Mouse (Mus musculus): ENCODE data around the gene 4930402F06Rik. TPM values are rescaled to one million over a fixed set of nuclear protein-coding genes. Genes with fewer than 3 reads are reported as not detected.

4930402F06Rik gene
- not detected in 2 replicates for total RNA-seq (2012; rRNA removed)

DNA sequence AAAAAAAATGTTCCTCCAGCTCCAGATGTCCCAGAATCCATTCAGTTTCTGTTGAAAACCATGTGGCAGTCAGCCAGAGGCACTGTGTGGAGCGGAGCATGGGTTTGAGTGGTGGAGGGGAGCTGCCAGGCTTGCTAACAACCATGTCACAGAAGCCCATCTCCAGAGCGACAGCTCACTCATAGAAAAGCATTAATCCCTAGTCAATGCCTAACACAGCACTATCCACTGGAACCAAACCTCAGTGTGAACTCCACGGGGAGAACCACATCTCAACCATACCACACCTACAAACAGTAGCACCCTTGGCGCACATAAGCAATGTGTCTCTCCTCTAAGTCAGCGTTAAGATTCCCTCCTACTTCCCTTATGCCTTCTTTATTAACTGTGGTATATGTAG lies at the start of gene 4930402F06Rik:
Gene 4930402F06Rik (minus strand): TSS at position 80 of the 400 bp plus-strand sequence.
- Histone ChIP-seq H3K9me3 (ENCODE audit: control insufficient read depth, insufficient read depth, low read depth, low read length) (no peaks in the 10 kb centered on the region), H3K4me3 (ENCODE audit: insufficient read depth in 1 of 2, low read depth in 1 of 2, low read length in 2 of 2, poor library complexity in 1 of 2, severe bottlenecking in 1 of 2) (no peak within 1 kb of the TSS), H3K4me1 (ENCODE audit: control insufficient read depth in 2 of 2, insufficient read depth in 2 of 2, low read length in 2 of 2, poor library complexity in 1 of 2) (no peaks in the 10 kb centered on the region), H3K36me3 (ENCODE audit: control insufficient read depth, insufficient read depth, low read length, poor library complexity, severe bottlenecking) (peaks cover 4% of the 10 kb centered on the region; the same call in 1 of the 2 replicates), H3K27ac (ENCODE audit: insufficient read depth, low read depth, low read length, poor library complexity, severe bottlenecking) (no peak within 1 kb of the TSS), H3K9ac (ENCODE audit: insufficient read depth, low read depth, low read length, poor library complexity, severe bottlenecking) (no peak within 1 kb of the TSS)
- peak; percentile 15 for DNase-seq (ENCODE audit: low read depth, low spot score)
- in situ Hi-C loops (cut with MboI; ENCODE audit: low sequenced_read_pairs in 2 of 2, unreplicated experiment in 2 of 2), result no loop called here
- no peak for TF ChIP-seq HCFC1 (IDR thresholded peaks at IDR 0.05; ENCODE audit: borderline replicate concordance, insufficient read depth, low read length)
- TF ChIP-seq ZC3H11A (IDR thresholded peaks at IDR 0.05; ENCODE audit: borderline replicate concordance, low read depth, low read length), result no peak
- no peak for TF ChIP-seq MAFK (IDR thresholded peaks at IDR 0.05; ENCODE audit: insufficient read depth, low read depth, low read length)
- TF ChIP-seq CHD2 (IDR thresholded peaks at IDR 0.05; ENCODE audit: low read depth, low read length), result no peak
- TF ChIP-seq ZNF384 (IDR thresholded peaks at IDR 0.05; ENCODE audit: low read depth, low read length), result no peak

GRCm38 (mm10) chr2:35446300-35446699 lies 49.3 kb upstream of the 4930402F06Rik start:
- peak overlapping the region; percentile 40 to 57 for H3K4me3 ChIP-seq (ENCODE audit: insufficient read depth in 1 of 2, low read depth in 1 of 2, low read length in 2 of 2, poor library complexity in 1 of 2, severe bottlenecking in 1 of 2)
- H3K9ac ChIP-seq (ENCODE audit: insufficient read depth, low read depth, low read length, poor library complexity, severe bottlenecking), result peak overlapping the region; percentile 45; the same call in 1 of the 2 replicates
- no peak for DNase-seq (ENCODE audit: low read depth, low spot score)
- peaks cover 2% of the 10 kb centered on the region; the same call in 1 of the 2 replicates for H3K36me3 ChIP-seq (ENCODE audit: control insufficient read depth, insufficient read depth, low read length, poor library complexity, severe bottlenecking)
- peaks cover 11 to 20% of the 10 kb centered on the region in 2 experiments for H3K4me1 ChIP-seq (ENCODE audit: control insufficient read depth in 2 of 2, insufficient read depth in 2 of 2, low read length in 2 of 2, poor library complexity in 1 of 2)
- H3K27ac ChIP-seq (ENCODE audit: insufficient read depth, low read depth, low read length, poor library complexity, severe bottlenecking), result peak overlapping the region; percentile 60; the same call in 1 of the 2 replicates
- TF ChIP-seq ZNF384 (IDR thresholded peaks at IDR 0.05; ENCODE audit: low read depth, low read length) (no peak), HCFC1 (IDR thresholded peaks at IDR 0.05; ENCODE audit: borderline replicate concordance, insufficient read depth, low read length) (no peak), MAFK (IDR thresholded peaks at IDR 0.05; ENCODE audit: insufficient read depth, low read depth, low read length) (no peak), ZC3H11A (IDR thresholded peaks at IDR 0.05; ENCODE audit: borderline replicate concordance, low read depth, low read length) (no peak), CHD2 (IDR thresholded peaks at IDR 0.05; ENCODE audit: low read depth, low read length) (no peak)
- H3K9me3 ChIP-seq (ENCODE audit: control insufficient read depth, insufficient read depth, low read depth, low read length), result no peaks in the 10 kb centered on the region
- in situ Hi-C loops (cut with MboI; ENCODE audit: low sequenced_read_pairs in 2 of 2, unreplicated experiment in 2 of 2), result no loop called here

- H3K36me3 ChIP-seq (ENCODE audit: control insufficient read depth, insufficient read depth, low read length, poor library complexity, severe bottlenecking), result peaks cover 2% of the 10 kb centered on the region; the same call in 1 of the 2 replicates
- peak overlapping the region; percentile 60; the same call in 1 of the 2 replicates for H3K27ac ChIP-seq (ENCODE audit: insufficient read depth, low read depth, low read length, poor library complexity, severe bottlenecking)
- in situ Hi-C loops (cut with MboI; ENCODE audit: low sequenced_read_pairs in 2 of 2, unreplicated experiment in 2 of 2), result no loop called here
- DNase-seq (ENCODE audit: low read depth, low spot score), result no peak
- peak overlapping the region; percentile 23 to 51; a peak in 2 of 4 replicates for H3K4me3 ChIP-seq (ENCODE audit: insufficient read depth in 1 of 2, low read depth in 1 of 2, low read length in 2 of 2, poor library complexity in 1 of 2, severe bottlenecking in 1 of 2)
- TF ChIP-seq ZC3H11A (IDR thresholded peaks at IDR 0.05; ENCODE audit: borderline replicate concordance, low read depth, low read length), result no peak
- no peak for TF ChIP-seq CHD2 (IDR thresholded peaks at IDR 0.05; ENCODE audit: low read depth, low read length)
- TF ChIP-seq ZNF384 (IDR thresholded peaks at IDR 0.05; ENCODE audit: low read depth, low read length), result no peak
- no peak for TF ChIP-seq HCFC1 (IDR thresholded peaks at IDR 0.05; ENCODE audit: borderline replicate concordance, insufficient read depth, low read length)
- no peak for TF ChIP-seq MAFK (IDR thresholded peaks at IDR 0.05; ENCODE audit: insufficient read depth, low read depth, low read length)
- peak overlapping the region; percentile 45; the same call in 1 of the 2 replicates for H3K9ac ChIP-seq (ENCODE audit: insufficient read depth, low read depth, low read length, poor library complexity, severe bottlenecking)
- H3K9me3 ChIP-seq (ENCODE audit: control insufficient read depth, insufficient read depth, low read depth, low read length), result no peaks in the 10 kb centered on the region
- H3K4me1 ChIP-seq (ENCODE audit: control insufficient read depth in 2 of 2, insufficient read depth in 2 of 2, low read length in 2 of 2, poor library complexity in 1 of 2), result peaks cover 11 to 18% of the 10 kb centered on the region in 2 experiments
Measured at GRCm38 (mm10) chr2:35445610-35446009, 48.6 kb upstream of the 4930402F06Rik start.

DNA sequence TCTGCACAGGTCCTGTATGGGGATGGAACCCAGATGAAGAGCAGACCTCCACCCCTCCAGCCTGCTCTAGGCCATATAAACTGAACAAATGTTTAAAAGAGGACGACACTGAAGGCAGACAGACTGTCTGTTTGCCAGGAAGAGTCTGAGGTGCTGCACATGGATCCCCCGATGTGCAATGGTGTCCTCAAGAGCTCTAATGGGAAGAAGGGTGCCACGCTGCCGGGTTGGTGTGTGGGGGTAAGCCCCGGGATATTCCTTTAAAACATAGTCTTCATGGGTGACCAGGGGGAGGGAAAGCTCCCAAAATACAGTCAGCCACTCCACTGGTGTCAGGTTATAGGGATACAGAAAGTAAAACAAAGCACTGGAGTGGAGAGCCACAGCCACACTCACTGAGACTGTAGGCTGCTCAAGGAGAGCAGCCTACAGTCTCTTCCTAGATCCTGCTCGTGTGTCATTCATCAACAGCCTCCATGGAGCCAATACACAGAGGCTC lies 47.8 kb upstream of the 4930402F06Rik start:
- Histone ChIP-seq H3K4me1 (ENCODE audit: control insufficient read depth in 2 of 2, insufficient read depth in 2 of 2, low read length in 2 of 2, poor library complexity in 1 of 2) (peaks cover 11 to 18% of the 10 kb centered on the region in 2 experiments), H3K9ac (ENCODE audit: insufficient read depth, low read depth, low read length, poor library complexity, severe bottlenecking) (peak overlapping the region; percentile 3; the same call in 1 of the 2 replicates)
- in situ Hi-C loops (cut with MboI; ENCODE audit: low sequenced_read_pairs in 2 of 2, unreplicated experiment in 2 of 2), result no loop called here

More for the DNA sequence above, 47.8 kb upstream of the 4930402F06Rik start:
- H3K27ac ChIP-seq (ENCODE audit: insufficient read depth, low read depth, low read length, poor library complexity, severe bottlenecking), result no peak overlapping the region; the same call in 1 of the 2 replicates
- H3K36me3 ChIP-seq (ENCODE audit: control insufficient read depth, insufficient read depth, low read length, poor library complexity, severe bottlenecking), result peaks cover 2% of the 10 kb centered on the region; the same call in 1 of the 2 replicates
- no peaks in the 10 kb centered on the region for H3K9me3 ChIP-seq (ENCODE audit: control insufficient read depth, insufficient read depth, low read depth, low read length)
- TF ChIP-seq ZNF384 (IDR thresholded peaks at IDR 0.05; ENCODE audit: low read depth, low read length) (no peak), HCFC1 (IDR thresholded peaks at IDR 0.05; ENCODE audit: borderline replicate concordance, insufficient read depth, low read length) (no peak), CHD2 (IDR thresholded peaks at IDR 0.05; ENCODE audit: low read depth, low read length) (no peak), ZC3H11A (IDR thresholded peaks at IDR 0.05; ENCODE audit: borderline replicate concordance, low read depth, low read length) (no peak), MAFK (IDR thresholded peaks at IDR 0.05; ENCODE audit: insufficient read depth, low read depth, low read length) (no peak)
- no peak for DNase-seq (ENCODE audit: low read depth, low spot score)
- 0 out of 4 replicates have a peak overlapping the region, but pooled peaks of 1 of the 2 experiments have one; percentile 23 for H3K4me3 ChIP-seq (ENCODE audit: insufficient read depth in 1 of 2, low read depth in 1 of 2, low read length in 2 of 2, poor library complexity in 1 of 2, severe bottlenecking in 1 of 2)

All from ES-E14 (cell line).